Mouse (Mus musculus): ENCODE measurements around the gene Bst1.

- no peak for TF ChIP-seq GATA1 (IDR thresholded peaks at IDR 0.05; ENCODE audit: borderline replicate concordance, low read length)
- TF ChIP-seq FLI1 (IDR thresholded peaks at IDR 0.05; ENCODE audit: low read length): no peak
Observed at GRCm38 (mm10) chr5:43800700-43801099, 18.0 kb upstream of the Bst1 start.
